Mouse (Mus musculus): Measurements from ENCODE around the gene Otc.

- TF ChIP-seq POLR2A (IDR thresholded peaks at IDR 0.05; ENCODE audit: low read depth, low read length) (no peak), CTCF (IDR thresholded peaks at IDR 0.05; ENCODE audit: borderline replicate concordance, insufficient read depth, low read length) (no peak)
Observed at GRCm38 (mm10) chrX:10219281-10219680, 32.8 kb upstream of the Otc start.

Data from embryonic fibroblast, embryonic 13.5 days (primary cell).